Mouse (Mus musculus) cerebellum, adult 9-10 months (tissue): Measurements from ENCODE around the gene Ank3.

Experiments used
- DNase-seq: peaks from one replicate; pipeline ENCODE4 v3.0.0; 2022

Gene Ank3

DNA sequence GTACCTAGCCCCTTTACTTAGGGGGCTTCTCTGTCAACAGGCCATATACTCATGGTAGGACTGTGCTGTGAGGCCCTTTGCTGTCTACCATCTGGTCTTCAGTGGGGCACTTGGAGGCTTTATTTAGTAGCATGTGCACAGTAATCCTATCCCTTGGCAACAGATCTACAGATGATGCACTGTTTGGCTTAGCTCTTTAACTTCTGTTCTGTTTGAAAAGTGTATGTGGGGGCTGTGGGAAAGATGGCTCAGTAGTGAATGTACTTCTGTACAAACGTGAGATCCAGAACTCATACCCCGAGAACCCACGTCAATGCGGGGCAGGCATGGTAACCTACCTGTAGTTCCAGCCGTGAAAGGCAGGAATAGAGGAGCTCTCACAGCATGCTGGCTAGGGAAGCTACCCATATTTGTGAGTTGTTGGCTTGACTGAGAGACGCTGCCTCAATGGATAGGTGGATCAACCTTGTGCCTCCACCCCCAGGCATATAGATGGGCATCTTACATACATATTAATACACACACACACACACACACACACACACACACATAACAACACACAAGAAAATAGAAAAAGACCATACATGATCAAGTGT lies 86.7 kb downstream of the Ank3 start:
- peak; percentile 31 for DNase-seq

DNA sequence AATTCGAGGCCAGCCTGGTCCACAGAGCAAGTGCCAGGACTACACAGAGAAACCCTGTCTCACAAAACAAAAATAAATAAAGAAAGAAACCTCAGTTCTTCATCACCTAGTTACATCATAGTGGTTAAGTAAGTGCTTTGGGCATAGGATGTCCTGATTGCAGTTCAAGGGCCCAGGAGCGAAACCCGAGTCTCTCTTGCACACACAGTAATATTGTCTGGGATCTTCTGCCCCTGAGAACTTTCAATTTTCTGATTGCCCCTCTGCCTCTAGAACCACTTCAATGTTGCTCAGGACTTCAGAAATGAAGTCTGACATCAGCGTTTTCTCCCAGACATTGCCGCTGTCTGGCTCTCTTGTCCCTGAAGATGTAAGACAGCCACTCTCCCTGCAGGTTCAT lies 91.6 kb downstream of the Ank3 start:
- no peak for DNase-seq

DNA sequence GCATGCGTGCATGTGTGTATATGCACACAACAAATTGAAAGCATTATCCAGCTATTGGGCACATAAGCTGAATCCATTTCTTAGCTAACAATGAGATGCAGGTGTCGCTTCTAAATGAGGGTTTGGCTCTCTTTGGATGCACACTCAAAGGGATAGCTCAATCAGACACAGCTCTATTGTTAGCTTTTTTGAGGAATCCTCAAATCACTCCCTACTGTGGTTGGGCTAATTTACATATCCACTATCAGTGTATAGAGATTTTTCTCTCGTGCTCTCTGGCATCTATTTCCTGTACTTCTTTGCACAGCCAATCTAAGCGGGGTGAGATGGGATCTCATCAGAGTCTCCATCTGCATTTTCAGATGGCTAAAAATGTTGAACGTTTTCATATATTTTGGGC lies 93.4 kb downstream of the Ank3 start:
- DNase-seq = no peak

DNA sequence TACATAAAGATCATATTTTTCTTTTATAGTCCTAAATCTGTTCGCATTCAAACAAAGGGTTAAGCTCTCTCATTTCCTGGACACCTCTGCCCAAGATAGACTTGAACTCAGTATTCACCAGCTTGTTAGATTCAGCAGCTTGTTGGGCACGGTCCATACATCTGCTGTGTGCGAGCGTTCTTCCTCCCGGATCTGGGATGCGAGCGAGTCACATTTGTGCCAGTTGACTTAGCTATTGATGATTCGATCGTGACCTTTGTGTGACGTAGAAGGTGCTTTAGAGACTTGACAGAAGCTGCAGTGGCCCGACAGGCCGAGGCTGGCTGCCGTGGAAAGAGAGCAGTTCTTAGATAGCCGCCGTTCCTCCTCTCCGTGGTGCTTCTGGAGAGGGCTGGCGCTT lies 98.8 kb downstream of the Ank3 start:
- DNase-seq = no peak

DNA sequence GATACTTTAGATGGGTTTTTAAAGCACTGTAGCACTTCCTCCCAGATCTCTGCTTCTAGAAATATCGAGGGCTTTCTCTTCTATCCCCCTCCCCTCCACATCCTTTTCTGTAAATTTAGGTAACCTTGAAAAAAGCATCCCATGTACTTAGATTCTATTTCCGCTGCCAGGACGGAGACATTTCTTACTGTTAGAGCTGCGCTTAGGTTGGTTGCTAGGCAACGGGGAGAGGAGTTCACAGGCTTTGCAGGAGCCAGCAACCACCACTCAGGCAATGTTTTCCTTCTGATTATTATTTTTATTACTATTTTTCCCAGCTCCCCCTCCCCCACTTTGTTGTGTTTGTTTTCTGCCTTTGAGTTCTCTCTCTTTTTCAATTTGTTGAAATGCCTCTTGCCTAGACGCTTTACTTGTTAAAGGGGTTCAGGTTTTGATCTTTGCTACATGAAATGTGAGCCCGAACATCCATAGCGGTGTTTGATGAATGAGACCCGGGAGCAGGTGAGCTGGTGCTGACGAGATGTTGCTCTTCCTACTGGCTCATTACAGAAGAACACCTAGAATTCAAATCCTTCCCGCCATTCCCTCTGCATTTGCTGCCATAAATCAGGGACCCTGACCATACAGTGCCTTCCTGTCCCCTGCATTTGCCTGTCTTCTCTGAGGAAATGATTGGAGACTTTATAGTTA lies 101.7 kb downstream of the Ank3 start:
- DNase-seq = no peak

DNA sequence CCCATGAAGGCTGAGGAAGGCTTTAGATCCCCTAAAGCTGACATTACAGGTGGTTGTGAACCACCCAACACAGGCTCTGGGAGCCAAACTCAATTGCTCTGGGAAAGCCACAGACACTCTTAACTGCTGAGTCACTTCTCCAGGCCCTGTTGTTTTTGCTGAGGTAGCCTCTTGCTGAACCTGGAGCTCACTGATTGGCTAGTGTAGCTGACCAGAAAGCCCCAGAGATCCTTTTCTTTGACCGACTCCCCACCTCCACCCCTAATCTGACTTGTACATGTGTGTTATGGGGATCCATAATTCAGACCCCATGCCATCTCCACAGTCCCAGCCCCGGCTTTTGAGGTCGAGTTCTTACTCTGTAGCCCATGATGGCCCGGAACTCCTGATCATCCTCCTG lies 105.2 kb downstream of the Ank3 start:
- no peak for DNase-seq

DNA sequence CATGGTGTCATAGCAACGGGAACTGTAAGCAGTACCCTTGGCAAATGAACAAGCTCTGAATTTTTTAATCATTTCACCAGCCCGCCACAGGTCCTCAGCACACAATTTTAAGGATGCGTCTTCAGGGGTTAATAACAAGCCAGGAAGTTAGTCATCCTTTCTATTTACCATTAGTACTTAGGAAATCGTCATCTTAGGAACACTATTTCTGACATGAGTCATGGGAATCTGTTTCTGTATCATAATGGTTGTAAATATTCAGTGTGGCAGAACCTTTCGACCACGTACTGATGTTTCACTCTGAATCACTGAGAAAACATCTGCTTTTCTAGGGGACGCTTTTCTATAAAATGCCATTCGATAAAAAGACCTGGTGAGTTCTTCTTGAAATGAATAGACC lies 109.1 kb downstream of the Ank3 start:
- DNase-seq = no peak

DNA sequence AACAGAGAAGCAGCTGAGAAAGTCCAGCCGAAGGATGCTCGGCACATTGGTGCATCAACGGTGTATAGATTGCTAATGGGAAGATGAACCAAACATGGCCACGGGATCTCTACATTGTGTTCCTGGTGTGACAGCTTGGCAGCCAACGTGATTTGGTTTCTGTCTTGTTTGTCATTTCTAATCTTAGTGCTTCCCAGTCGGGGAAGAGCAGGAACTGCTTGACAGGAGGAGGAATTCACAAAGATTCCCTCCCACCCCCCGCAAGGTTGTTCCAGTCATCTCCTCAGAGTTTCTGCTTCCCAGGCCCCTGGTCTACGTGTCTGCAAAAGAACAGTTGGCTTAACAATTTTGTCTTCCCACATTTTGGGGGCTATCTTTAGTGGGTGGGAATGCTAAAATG lies 111.8 kb downstream of the Ank3 start:
- DNase-seq = no peak

DNA sequence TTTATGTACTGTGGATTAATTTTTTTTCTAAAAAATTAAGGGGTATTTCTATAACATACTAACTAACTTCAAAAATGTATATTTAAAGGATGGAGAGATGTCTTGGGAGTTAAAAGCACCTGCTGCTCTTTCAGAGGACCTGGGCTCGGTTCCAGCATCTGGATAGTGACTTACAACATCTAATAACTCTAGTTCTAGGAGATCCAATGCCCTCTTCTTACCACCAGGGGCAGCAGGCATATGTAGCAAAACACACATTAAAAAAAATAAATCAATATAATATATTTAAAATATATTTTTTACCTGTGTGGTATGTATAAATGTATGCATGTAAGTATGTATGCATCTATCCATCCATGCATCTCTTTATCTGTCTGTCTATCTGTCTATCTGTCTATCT lies 112.7 kb downstream of the Ank3 start:
- DNase-seq = no peak

DNA sequence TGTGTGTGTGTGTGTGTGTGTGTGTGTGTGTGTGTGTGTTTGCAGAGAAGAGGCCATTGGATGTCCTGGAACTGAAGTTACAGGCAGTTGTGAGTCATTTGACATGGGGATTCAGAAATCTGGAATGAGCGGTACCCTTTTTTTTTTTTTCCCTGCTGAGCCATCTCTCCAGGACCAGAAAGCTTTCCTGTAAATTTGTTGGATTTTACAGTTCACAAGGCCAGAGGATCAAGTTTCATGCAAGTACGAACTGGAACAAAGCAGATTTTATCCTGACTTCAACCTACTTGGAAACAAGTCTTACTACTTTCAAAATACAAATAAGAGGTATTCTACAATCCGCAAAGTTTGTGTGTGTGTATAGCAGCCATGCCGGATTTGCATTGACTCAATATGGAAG lies 123.4 kb downstream of the Ank3 start:
- no peak for DNase-seq

DNA sequence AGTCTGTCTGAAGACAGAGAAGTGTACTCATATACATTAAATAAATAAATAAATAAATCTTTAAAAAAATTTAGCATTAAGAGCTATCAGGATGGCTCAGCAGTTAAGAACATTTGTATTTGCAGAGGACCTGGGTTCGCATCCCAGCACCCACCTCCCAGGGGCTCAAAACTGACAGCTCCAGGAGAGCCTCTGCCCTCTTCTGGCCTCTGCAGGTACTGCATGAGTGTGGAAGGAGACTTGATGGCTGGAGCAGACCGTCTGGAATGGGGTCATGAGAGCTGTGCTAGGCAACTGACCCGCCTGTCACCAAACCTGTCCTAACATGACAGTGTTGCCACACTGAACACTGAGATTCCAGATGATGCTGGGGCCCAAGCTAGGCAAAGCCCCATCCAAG lies 124.6 kb downstream of the Ank3 start:
- no peak for DNase-seq

DNA sequence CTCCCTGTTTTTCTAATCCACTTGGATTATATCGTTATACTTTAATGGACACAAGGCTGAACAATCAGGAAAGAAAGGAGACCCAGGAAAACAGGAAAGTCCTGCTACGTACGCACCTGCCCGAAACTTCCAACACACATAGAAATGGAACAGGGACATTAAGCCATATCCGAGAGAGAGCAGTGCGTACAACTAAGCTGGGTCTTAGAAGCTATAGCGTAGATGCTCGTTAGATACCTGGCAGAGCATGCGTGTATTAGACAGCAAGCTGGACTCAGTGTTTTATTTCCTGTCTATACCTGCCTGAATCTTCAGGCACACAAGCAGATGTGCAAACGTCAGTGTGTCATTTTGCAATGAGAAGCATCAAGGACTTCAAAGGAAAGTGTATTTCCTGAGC lies 128.7 kb downstream of the Ank3 start:
- no peak for DNase-seq

DNA sequence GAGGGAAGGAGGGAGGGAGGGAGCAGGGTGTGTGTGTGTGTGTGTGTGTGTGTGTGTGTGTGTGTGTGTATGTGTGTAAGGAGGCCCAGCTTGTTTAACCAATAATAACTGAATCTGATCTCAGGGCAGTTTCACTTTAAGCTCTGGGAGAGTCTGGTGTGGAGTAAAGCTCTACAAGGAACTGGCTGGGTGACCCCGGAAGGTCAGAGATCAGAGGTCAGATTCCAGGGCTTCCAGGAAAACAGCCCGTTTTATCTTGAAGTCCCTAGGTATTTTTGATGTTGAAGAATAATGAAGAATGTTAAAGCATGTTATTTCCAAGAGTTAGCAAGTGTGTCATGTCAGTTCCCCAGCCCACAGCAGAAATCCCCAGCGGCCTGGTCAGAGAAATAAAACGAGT lies 130.2 kb downstream of the Ank3 start:
- DNase-seq = no peak

DNA sequence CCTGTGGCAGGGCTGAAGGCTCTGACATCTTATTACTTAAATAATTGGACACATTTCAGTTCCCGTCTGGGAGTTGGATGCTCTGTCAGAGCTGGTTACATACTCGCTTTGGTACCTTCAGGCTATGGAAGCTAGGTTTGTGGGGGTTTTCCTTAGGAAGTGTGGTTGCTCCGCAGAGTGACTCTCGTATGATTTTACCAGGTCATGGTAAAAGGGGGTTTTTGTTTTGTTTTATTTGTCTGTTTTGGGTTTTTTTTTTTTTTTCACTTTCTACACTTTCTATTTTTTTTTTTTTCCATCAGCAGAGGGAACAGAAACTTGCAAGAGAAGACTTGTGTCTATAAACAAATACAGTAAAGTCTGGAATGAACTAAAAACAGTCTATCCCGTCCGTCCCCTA lies 131.8 kb downstream of the Ank3 start:
- no peak for DNase-seq

DNA sequence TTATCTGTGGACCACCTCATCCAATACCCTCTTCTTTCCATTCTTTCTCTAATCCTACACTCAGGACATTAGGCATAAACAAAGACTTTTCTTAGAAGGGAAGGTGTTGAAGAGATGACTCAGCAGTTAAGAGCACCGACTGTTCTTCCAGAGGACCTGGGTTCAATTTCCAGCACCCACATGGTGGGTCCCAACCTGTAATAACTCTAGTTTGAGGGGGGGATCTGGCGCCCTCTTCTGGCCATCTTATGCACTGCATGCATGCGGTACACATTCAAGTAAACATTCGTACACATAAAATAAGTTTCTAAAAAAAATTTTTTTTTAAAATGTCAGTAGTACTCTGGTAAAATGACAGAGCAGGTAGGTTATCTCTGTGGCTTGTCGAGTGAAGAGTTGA lies 133.0 kb downstream of the Ank3 start:
- no peak for DNase-seq

DNA sequence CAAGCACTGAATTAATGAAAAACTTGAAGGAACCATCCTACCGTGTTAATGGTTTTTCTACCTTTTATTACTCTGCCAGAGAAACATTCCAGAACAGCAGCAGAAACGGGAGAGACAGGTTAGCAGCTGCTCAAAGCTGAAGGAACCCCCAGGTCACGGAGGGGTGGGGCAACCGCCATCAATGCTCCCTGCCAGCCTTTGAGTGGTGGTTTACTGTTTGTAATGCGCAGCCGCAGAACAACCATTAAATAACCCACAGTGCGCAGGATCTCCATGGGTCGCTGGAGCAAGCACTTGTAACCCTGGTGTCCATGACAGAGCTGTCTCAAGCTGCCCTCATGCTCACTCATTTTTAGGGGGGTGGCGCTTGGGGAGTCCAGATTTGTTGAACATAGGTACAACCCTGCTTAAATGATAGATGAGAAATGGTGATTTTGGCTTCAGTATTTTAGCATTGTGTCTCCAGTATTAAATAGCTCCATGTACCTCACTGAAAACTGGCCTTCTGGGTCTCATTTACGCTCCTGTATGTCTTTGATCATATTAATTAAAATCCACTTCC lies 133.7 kb downstream of the Ank3 start:
- DNase-seq = no peak

DNA sequence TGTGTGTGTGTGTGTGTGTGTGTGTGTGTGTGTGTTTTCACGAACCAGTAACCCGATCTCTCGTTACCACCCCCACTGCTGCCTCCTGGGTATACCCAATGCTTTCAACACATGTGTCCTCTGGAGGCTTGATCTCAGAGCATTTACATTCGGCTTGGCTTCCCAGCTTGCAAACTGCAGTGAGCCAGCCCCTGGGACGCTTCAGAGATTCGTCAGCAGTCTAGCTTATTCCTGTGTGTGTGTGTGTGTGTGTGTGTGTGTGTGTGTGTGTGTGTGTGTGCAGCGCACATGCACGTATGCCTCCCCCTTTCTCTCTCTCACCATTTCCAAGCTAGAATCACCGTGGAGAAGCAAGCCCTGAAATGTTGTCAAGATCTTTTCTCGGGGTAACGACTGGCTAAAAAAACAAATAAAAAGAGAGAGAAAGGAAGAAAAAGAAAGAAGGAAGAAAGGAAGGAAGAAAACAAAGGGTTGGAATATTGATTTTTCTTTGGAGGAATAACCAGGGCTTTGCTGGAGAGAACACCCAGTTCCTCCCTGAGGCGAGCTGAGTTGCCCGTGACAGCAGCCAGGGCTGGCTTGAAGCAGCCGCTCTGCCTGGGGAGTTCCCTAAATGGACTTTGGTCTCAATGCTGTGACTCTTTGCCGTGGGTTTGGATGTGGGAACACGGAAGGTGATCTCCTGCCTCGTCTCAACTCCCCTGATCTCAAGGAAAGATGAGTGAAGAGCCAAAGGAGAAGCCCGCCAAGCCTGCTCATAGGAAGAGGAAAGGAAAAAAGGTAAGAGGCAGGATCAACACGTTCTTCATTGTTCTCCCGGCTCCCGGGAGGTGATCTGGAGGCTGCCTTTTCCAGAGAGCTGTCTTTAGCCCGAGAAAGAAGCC lies 135.2 kb downstream of the Ank3 start:
- peak; percentile 25 for DNase-seq

DNA sequence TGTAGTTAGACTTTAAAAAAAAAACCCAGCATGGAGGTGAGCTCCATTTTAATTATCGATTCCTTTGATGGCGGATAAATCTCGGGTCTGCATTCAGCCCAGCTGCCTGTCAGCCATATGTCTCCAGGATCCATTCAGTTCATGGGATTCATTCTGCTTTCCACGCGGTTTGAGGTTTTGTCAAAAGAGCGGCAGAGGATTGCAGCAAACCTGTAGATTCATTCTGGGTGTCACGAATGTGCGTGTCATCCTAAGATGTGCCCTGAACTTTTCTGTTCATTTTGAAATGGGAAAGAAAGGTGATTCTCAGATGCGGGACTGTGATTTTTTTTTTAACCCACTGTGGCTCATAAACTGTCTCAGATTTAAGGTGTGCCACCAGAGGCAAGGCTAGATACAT lies 136.1 kb downstream of the Ank3 start:
- no peak for DNase-seq

DNA sequence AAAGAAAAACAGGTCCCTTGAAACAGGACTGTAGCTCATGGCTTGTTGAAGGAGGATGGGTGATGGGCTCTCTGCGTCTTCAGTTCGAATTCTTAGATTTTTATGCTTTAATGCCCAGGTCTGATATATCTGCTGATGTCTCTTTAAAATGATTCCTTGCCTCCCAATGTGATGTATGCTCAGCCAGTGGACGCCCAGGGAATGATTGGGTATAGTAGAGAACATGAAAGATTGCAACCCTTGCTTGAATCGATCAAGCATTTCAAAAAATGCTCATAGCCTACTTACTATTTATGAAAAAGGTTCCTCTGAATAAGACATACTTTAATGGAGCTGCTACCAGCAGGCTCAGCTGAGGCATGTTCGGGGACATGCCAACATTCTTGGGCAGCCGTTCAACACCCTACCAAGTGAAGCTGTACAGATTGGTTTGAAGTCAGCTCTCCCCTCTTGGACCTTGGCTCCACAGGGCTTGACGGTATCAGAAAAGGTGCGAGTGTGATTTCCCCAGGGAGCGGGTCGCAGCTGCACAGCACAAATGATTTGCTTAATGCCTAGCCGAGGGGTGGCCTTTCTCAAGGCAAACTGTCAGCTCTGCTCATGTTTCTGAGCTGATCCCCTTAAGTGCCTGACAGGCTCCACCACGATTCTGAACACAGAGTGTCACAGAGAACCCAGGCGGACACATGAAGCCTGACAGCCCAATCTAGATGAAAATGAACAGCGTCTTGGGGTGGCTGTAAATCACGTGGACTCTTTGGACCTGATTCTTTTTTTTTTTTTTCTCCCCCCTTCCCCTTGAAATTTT lies 136.8 kb downstream of the Ank3 start:
- DNase-seq = peak; percentile 39

DNA sequence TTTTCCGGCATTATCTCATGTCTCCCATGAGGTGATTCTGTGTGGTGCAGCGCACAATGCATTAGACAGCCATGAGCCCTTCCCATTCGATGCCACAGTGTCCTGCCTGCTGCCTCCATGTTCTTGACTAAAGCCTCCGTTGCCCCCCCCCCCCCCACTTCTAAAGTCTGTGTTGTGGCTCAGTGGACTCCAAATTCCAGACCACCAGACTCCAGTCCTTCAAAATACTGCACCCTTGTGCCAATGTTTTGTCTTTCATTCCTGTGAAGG lies 137.3 kb downstream of the Ank3 start:
- no peak for DNase-seq

DNA sequence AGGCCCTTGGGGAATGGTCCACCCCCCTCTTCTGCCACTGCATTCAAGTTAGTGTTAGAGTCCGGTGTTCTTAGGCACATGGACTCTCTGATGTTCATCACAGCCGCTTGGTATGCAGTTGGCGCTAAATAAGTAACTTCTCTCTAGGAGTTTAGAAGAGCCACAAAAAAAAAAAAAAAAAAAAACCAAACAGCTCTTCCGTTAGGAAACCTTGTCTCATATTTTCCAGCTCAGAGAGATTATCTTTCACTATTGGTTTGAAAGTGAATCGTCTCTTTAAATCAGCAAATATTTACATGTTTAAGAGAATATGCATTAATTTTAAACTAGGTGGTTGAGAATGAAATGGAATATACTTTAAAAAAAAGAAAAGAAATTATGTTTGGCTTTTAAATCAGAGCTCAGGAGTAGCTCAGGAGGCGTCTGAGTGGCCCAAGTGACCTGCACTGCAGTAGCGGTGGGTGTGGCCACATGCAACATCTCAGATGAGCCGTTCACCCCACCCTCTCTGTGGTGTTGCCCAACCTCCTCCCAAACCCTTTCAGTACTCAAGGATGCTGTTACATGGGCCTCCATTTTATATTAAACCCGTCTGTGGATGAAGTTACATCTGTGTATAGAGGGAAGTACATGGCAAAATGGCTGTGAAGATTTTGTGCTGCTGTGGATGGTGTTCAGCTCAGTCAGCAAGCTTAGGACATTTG lies 138.0 kb downstream of the Ank3 start:
- no peak for DNase-seq

DNA sequence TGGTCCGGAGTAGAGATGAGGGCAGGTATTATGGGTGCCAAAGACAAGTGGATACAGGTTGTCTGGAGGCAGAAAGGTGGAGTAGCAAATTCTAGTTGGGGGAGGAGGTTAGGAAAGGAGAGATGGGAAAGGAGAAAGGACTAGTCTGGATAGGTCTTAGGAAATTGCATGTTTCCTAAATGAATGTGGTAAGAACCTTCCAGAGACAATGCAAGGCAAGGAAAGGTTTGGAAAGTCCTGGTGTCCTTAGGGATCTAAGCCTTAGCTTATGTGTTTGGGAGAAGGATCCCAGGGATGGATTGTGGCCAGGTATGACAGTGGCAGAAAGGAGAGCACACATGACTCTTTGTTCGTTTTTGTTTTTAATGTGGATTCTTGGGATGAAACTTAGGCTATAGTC lies 139.7 kb downstream of the Ank3 start:
- no peak for DNase-seq

DNA sequence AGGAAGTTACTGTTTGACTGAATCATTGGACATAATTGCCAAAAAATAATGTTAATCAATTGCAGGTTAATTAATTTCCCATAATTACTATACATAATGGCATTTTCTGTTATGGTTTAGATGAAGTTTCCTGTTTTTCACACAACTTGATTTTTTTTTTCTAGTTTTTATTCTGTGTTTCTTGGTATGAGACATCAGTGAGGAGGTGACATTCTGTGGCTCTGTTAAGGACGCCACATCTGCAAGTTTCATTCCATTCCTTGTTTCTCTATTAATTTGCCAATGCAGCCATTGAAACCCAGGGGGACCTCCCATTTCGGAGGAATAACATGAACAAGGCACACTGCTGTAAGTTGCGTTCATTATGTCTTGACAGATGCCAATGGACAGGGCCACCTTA lies 143.9 kb downstream of the Ank3 start:
- no peak for DNase-seq
